Mouse (Mus musculus): ENCODE results near the gene Pgd.
"Not testable (repeated sequence)": the region's sequence is repeated elsewhere in the genome, so short reads cannot be mapped to it uniquely, and the experiment has no call there.

The Pgd gene

DNA sequence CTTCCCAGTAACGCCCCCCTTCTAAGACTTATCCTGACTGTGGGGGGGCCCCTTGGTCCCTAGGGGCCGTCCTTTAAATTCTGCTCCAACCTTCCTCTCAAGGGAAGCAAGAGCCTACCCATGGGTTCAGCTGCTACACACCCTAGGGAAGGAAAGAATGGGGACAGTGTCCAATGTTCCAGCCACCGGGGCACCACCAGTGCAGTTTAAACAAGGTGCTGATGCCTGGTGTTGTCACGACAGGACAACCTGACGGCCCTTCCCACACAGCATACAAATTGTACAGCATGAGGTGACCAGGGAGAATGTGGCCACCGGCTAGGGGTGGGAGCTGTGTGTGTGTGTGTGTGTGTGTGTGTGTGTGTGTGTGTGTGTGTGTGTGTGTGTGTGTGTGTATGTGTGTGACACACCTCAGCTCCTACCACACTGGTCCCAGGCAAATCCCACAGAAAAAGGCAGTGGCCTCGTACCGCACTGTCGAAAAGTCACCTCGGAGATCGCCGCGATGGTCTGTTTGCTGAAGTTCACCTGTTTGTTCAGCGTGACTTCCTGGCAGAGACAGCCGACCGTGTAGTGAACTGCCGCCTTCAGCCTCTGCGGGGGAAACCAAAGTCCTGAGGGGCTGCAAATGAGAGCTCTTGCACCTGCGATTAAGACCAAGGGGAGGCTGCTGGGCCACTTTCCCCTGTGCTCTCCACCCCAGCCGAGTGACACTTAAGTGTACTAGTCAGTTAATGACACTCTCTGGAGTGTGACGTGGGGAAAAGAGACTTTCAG, 34.6 kb downstream of the Pgd start:
- DNase-seq (ENCODE audit: low spot score): peak; percentile 23

GRCm38 (mm10) chr4:149131021-149131752, 35.4 kb downstream of the Pgd start:
- DNase-seq (ENCODE audit: low spot score): no peak

DNA sequence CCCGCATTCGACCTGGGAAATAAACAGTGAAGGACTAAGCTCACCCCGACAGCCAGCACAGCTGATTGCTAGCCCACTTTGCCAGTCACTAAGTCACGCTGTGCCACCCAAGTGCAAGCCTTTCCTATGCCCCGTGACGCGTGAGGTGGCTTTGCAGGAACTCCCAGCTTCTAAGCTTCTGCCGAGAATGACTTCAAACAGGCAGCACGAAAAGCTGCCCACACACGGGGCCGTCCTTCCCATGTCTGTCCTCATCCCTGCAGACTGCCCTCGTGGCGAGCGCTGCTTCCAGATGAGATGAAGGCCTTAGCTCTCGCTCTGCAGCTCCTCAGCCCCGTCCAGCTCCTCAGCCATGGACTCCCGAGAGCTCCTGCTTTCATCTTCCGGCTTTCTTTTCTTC, 38.1 kb downstream of the Pgd start:
- no peak for DNase-seq (ENCODE audit: low spot score)

GRCm38 (mm10) chr4:149126663-149127062, 39.9 kb downstream of the Pgd start, which contains the start of gene Cort:
TSS of gene Cort (minus strand) at chr4:149126763.
- DNase-seq (ENCODE audit: low spot score): no peak

GRCm38 (mm10) chr4:149126115-149126509, 40.5 kb downstream of the Pgd start:
- DNase-seq (ENCODE audit: low spot score): no peak

DNA sequence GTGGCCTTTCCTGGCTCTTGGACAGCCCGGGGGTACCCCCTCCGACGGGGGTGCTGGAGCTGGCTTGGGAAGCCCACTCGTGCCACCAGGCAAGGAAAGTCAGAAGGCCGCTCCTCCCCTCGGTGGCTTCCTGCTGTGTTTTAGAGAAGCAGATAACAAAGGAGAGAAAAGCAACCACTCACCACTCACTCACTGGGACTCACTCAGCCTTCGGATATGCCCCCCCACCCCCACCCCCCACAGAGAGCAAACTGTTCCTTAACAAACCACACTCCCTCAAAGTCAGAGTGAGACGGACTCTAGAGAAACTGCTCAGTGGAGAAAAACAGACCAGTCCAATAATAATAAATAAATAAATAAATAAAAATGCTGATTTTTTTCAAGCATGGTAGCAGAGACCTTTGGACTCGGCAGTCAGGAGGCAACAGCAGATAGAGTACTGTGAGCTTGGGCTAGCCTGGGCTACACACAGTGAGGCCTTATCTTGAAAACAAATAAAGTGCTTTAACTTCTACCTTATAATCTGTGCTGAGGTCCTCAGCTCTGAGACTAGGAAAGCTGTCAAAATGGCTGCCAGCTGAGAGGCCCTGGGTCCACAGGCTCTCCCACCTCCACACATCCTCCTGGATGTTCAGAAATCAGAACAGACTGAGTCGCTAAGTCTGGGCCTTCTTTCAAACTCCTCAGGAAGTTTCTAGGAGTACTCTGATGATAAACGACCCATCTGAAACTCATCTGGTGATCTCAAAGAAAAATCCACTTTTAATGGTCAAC, 41.0 kb downstream of the Pgd start:
- no peak for DNase-seq (ENCODE audit: low spot score)

DNA sequence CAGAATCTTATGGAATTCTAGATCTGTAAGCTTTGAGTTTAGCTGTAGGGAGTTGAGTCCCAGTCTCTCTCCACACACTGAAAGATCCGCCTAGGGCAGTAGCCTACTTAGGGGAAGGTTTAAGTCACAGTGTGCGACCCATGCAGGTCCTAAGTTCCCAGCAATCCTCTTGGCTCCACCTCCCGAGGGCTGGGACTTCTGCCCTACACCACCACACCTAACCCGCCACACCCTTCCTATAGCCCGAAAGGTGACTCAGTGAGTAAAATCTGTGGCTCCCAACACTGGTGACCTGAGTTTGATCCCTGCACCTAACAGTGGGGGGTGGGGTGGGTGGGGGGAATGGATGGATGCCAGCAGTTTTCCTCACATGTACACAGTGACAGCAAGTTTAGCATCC, 43.1 kb downstream of the Pgd start:
- DNase-seq (ENCODE audit: low spot score): no peak

- not testable (repeated sequence) for DNase-seq (ENCODE audit: low spot score)
Measured at GRCm38 (mm10) chr4:149119978-149120562, 46.5 kb downstream of the Pgd start.

DNA sequence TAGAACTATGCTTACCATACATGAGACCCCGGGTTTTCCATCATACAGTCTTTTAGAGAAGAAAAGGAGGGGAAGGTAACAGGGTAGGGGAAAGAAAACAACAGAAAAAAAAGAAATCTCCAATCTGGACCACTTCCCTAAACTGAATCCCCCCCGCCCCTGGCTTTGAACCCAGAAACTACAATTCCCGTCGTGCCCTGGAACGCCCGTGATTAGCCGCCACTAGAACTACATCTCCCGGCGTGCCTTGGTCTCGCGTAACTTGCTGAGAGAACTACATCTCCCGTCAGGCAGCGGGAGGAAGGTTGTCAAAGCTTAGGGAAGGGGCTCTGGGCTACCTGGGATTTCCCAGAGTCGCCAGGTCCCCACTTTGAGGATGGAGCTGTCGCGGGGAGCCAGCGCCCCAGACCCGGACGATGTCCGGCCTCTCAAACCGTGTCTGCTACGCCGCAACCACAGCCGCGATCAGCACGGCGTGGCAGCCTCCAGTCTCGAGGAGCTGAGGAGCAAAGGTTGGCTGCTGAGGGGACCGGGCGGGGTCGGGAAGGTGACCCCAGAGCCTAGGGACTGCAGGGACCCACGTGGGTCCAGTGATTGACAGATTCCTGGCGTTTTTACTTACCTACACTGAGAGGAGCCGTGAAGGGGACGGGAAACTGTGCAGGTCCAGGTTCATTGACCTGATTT, 62.6 kb downstream of the Pgd start, which contains the start of gene Dffa:
TSS of gene Dffa (plus strand) at position 272 of the 687 bp plus-strand sequence.
- DNase-seq (ENCODE audit: low spot score): peak; percentile 83

GRCm38 (mm10) chr4:149101456-149101855, 65.1 kb downstream of the Pgd start:
- DNase-seq (ENCODE audit: low spot score): no peak

GRCm38 (mm10) chr4:149100449-149100848, 66.1 kb downstream of the Pgd start:
- DNase-seq (ENCODE audit: low spot score): not testable (repeated sequence)

Data from spleen, adult 12 weeks (tissue).